23 mouse cellular contexts compared by ENCODE assay signal in genomic region chr1:190989437-190990082, GRCm38 (mm10). TPM values are rescaled to one million over a fixed set of nuclear protein-coding genes. Genes with fewer than 3 reads are reported as not detected.
DNase-seq lines count a peak whose midpoint lies in the region; ATAC-seq and TF ChIP-seq lines count a peak whose summit lies in the region.
"Had no signal": no experiment of that assay in that cellular context is flagged by ENCODE, and none has a peak within 500 bp of the region (broad histone marks: within the 10 kb centered on the region; RNA-seq: fewer than 3 reads in every experiment).

No protein-coding gene starts in this region.

- peak; percentile 49 for TF ChIP-seq CTCF in gastrocnemius, adult 2 months (IDR thresholded peaks at IDR 0.05)
- peak; percentile 49 for TF ChIP-seq CTCF in liver, postnatal 0 days (IDR thresholded peaks at IDR 0.05; ENCODE audit: low read depth)

- H3K27me3 ChIP-seq in liver, postnatal 0 days (ENCODE audit: insufficient read depth, low read length) = no peaks in the 10 kb centered on the region
- H3K27me3 ChIP-seq: limb, embryonic 13.5 days; midbrain, embryonic 15.5 days; neural tube, embryonic 13.5 days had no signal

- no peak overlapping the region for H3K27ac ChIP-seq in gastrocnemius, adult 2 months
- no peak overlapping the region for H3K27ac ChIP-seq in liver, postnatal 0 days (ENCODE audit: low read depth)
- H3K27ac ChIP-seq: hindbrain, postnatal 0 days; limb, embryonic 13.5 days; midbrain, embryonic 15.5 days; neural tube, embryonic 13.5 days had no signal

- ATAC-seq in liver, postnatal 0 days = no peak
- ATAC-seq in megakaryocyte progenitor cell, adult 5-6 weeks (replicated peaks; ENCODE audit: poor library complexity) = peak; percentile 57
- ATAC-seq: hindbrain, postnatal 0 days; midbrain, embryonic 15.5 days had no signal

- H3K4me3 ChIP-seq in gastrocnemius, adult 2 months = no peak overlapping the region
- H3K4me3 ChIP-seq in liver, postnatal 0 days (ENCODE audit: low read depth, low read length) = no peak overlapping the region
- H3K4me3 ChIP-seq: limb, embryonic 13.5 days; midbrain, embryonic 15.5 days; neural tube, embryonic 13.5 days had no signal

- no peaks in the 10 kb centered on the region for H3K9me3 ChIP-seq in liver, postnatal 0 days (ENCODE audit: low read length)
- H3K9me3 ChIP-seq: limb, embryonic 13.5 days; midbrain, embryonic 15.5 days; neural tube, embryonic 13.5 days had no signal

- TF ChIP-seq EP300 in liver, postnatal 0 days (IDR thresholded peaks at IDR 0.05; ENCODE audit: low read depth) = no peak

- WGBS in liver, postnatal 0 days (ENCODE audit: insufficient replicate concordance) = 68% methylated on average over 9 of the region's 9 CpGs

- intact Hi-C loops in gastrocnemius, adult 2 months (cut with DNase I) = loop anchor here (2.0 kb wide), 1 partner anchor 45 kb away; no protein-coding TSS in a partner anchor

- no peaks in the 10 kb centered on the region for H3K4me1 ChIP-seq in liver, postnatal 0 days (ENCODE audit: insufficient read depth)
- H3K4me1 ChIP-seq: limb, embryonic 13.5 days; midbrain, embryonic 15.5 days; neural tube, embryonic 13.5 days had no signal

- no peak overlapping the region for H3K9ac ChIP-seq in liver, postnatal 0 days (replicated peaks)
- H3K9ac ChIP-seq: limb, embryonic 13.5 days; midbrain, embryonic 15.5 days; neural tube, embryonic 13.5 days had no signal

- DNase-seq in gastrocnemius, adult 2 months = no peak
- no peak for DNase-seq in gastrocnemius, postnatal 25 days
- no peak for DNase-seq in liver, postnatal 0 days
- DNase-seq in liver (no peak), ES-CJ7 (ENCODE audit: low read depth, low spot score) (peak; percentile 41)
- DNase-seq in frontal cortex, postnatal 25 days (ENCODE audit: low spot score in 2 of 2) = no peak
- DNase-seq in yolk sac, embryonic 10.5 days (ENCODE audit: low spot score) = no peak
- DNase-seq: adrenal gland, postnatal 10 days; cerebellum, postnatal 36 days; heart, postnatal 36 days; kidney, postnatal 10 days had no signal

- no peaks in the 10 kb centered on the region for H3K36me3 ChIP-seq in liver, postnatal 0 days (replicated peaks; ENCODE audit: insufficient read depth, low read length)
- H3K36me3 ChIP-seq: limb, embryonic 13.5 days; midbrain, embryonic 15.5 days; neural tube, embryonic 13.5 days had no signal

- H3K4me2 ChIP-seq in liver, postnatal 0 days (ENCODE audit: low read depth, low read length) = no peak overlapping the region
- H3K4me2 ChIP-seq: limb, embryonic 13.5 days; midbrain, embryonic 15.5 days; neural tube, embryonic 13.5 days had no signal

RNA-seq across cellular contexts. Expression of gene Vash2, which starts 10.5 kb away (rescaled TPM):
- total RNA-seq in gastrocnemius, adult 2 months (2021) = under 1 TPM; 0.20 to 0.66 TPM
- 1 to 10 TPM in 1 of 2 experiments, under 1 TPM in 1; 0.59 to 1.7 TPM for total RNA-seq in gastrocnemius, postnatal 25 days (2021)
- 0.27 and 0.31 TPM in 2 replicates for polyA plus RNA-seq in liver, postnatal 0 days (2015; fragmentation: Nextera tagmentation; extraction: Ambion mirVana)
- 0.05 and 0.07 TPM in 2 replicates for total RNA-seq in megakaryocyte progenitor cell, adult 5-6 weeks (2015)
- 0.07 and 0.08 TPM in 2 replicates for total RNA-seq in megakaryocyte progenitor cell, adult 5-6 weeks (2017)

RNA-seq across cellular contexts. Expression of gene Flvcr1, which starts 36.4 kb away (rescaled TPM):
- 10 to 100 TPM; 13.0 to 16.2 TPM for total RNA-seq in gastrocnemius, adult 2 months (2021)
- 10 to 100 TPM; 16.4 to 22.3 TPM for total RNA-seq in gastrocnemius, postnatal 25 days (2021)
- polyA plus RNA-seq in liver, postnatal 0 days (2015; fragmentation: Nextera tagmentation; extraction: Ambion mirVana) = 2.6 and 3.0 TPM in 2 replicates
- total RNA-seq in megakaryocyte progenitor cell, adult 5-6 weeks (2015) = 29.9 and 30.6 TPM in 2 replicates
- 21.7 and 24.9 TPM in 2 replicates for total RNA-seq in megakaryocyte progenitor cell, adult 5-6 weeks (2017)

RNA-seq across cellular contexts. Expression of gene Spata45, which starts 46.9 kb away (rescaled TPM):
- total RNA-seq in gastrocnemius, adult 2 months (2021) = not detected
- not detected for total RNA-seq in gastrocnemius, postnatal 25 days (2021)
- 0.49 TPM in 1 of 2 replicates, not detected in the other for polyA plus RNA-seq in liver, postnatal 0 days (2015; fragmentation: Nextera tagmentation; extraction: Ambion mirVana)
- not detected in 2 replicates for total RNA-seq in megakaryocyte progenitor cell, adult 5-6 weeks (2015)
- not detected in 2 replicates for total RNA-seq in megakaryocyte progenitor cell, adult 5-6 weeks (2017)
- total RNA-seq: adrenal gland, postnatal 10 days; gastrocnemius, adult 18-20 months; heart, adult 8-10 months; heart, postnatal 36 days; hindbrain, postnatal 0 days; layer of hippocampus, postnatal 10 days had no signal
- polyA plus RNA-seq: C2C12; embryonic facial prominence, embryonic 14.5 days; forebrain, embryonic 11.5 days; hindbrain, postnatal 0 days; limb, embryonic 13.5 days; midbrain, embryonic 15.5 days; neural tube, embryonic 13.5 days; small intestine, adult 2 months had no signal
